Mouse (Mus musculus) hindbrain, postnatal 0 days (tissue): ENCODE measurements around the gene Arhgef19. TPM values are rescaled to one million over a fixed set of nuclear protein-coding genes. Genes with fewer than 3 reads are reported as not detected.
A peak's percentile ranks its signal among the peaks of the same experiment; 100 is the strongest.

Experiments used
- ATAC-seq: fragments of 200-750 bp; cut with Nextera tagmentation; 2 replicates; pipeline ENCODE4 v1.8.0; 2017; ENCODE audit warnings: mild to moderate bottlenecking, moderate TSS enrichment, moderate library complexity
- DNase-seq: peaks from one replicate; pipeline ENCODE4 v3.0.0-alpha.2; 2015; ENCODE audit warnings: low spot score
- H3K27ac ChIP-seq: fragments of 300-500 bp; sonication (generic); 2 replicates; pipeline ENCODE4 v1.5.1; 2014; ENCODE audit warnings: mild to moderate bottlenecking
- H3K27me3 ChIP-seq: fragments of 300-500 bp; sonication (generic); 2 replicates; pipeline ENCODE4 v1.6.1; 2014; ENCODE audit warnings: low read length, mixed read lengths; ENCODE audit not compliant: insufficient read depth
- H3K36me3 ChIP-seq: fragments of 300-500 bp; sonication (generic); 2 replicates; pipeline ENCODE4 v1.6.1; 2014; ENCODE audit warnings: low read length, mixed read lengths; ENCODE audit not compliant: insufficient read depth
- H3K4me1 ChIP-seq: fragments of 300-500 bp; sonication (generic); 2 replicates; pipeline ENCODE4 v1.6.1; 2014; ENCODE audit warnings: antibody characterized with exemption, low read length, mixed read lengths; ENCODE audit not compliant: insufficient read depth
- H3K4me2 ChIP-seq: fragments of 300-500 bp; sonication (generic); 2 replicates; pipeline ENCODE4 v1.6.1; 2014; ENCODE audit warnings: low read depth, mild to moderate bottlenecking, low read length, moderate library complexity, mixed read lengths
- H3K4me3 ChIP-seq: fragments of 300-500 bp; sonication (generic); 2 replicates; pipeline ENCODE4 v1.5.1; 2014; ENCODE audit warnings: low read length
- H3K9ac ChIP-seq: fragments of 300-500 bp; sonication (generic); replicated peaks from 2 replicates; pipeline ENCODE4 v1.6.1; 2014; ENCODE audit warnings: mild to moderate bottlenecking, low read length, moderate library complexity, mixed read lengths
- H3K9me3 ChIP-seq: fragments of 300-500 bp; sonication (generic); 2 replicates; pipeline ENCODE4 v1.6.1; 2016; ENCODE audit warnings: low read length, mixed read lengths
- CTCF ChIP-seq: IDR thresholded peaks from 2 replicates; pipeline ENCODE4 v1.5.1; 2016; ENCODE audit warnings: antibody characterized with exemption, control low read depth, low read depth
- WGBS: fragments of 180-500 bp; shearing (Covaris S2); extraction: QIAGEN DNeasy Blood & Tissue Kit; methylation state at CpG from one replicate; pipeline ENCODE4 v1.1.7; 2014; 5-methylcytosine and 5-hydroxymethylcytosine counted together
- polyA plus RNA-seq: library from polyadenylated mRNA; unstranded; fragments of >200 nt; fragmentation: Nextera tagmentation; extraction: Ambion mirVana; gene quantifications from 2 replicates; pipeline ENCODE4 v1.2.1, GENCODE M21; 2015
- total RNA-seq: library from RNA; depleted of rRNA; stranded (reverse); fragments of >200 nt; gene quantifications from 2 replicates; pipeline ENCODE4 v1.2.3, GENCODE M21; 2014

Gene Arhgef19
- total and polyA plus RNA-seq, 2 experiments from 2014 or later = 1.2 TPM

- ATAC-seq (no peak), DNase-seq (no peak)
- H3K4me1 ChIP-seq = 0 out of 2 replicates have a peak, but pooled peaks cover 4% of the 10 kb centered on the region
- no peak overlapping the region for H3K27ac ChIP-seq
- 17% methylated on average over 20 of the region's 20 CpGs for WGBS
- 0 out of 2 replicates have a peak, but pooled peaks cover 8% of the 10 kb centered on the region for H3K27me3 ChIP-seq
- TF ChIP-seq CTCF = no peak
- no peak overlapping the region for H3K4me3 ChIP-seq
- 0 out of 2 replicates have a peak overlapping the region, but pooled peaks have one; percentile 18 for H3K4me2 ChIP-seq
- no peaks in the 10 kb centered on the region for H3K36me3 ChIP-seq
- no peaks in the 10 kb centered on the region for H3K9me3 ChIP-seq
- no peak overlapping the region for H3K9ac ChIP-seq
Measured at GRCm38 (mm10) chr4:141286860-141287517, 47.7 kb downstream of the Arhgef19 start.

- Histone ChIP-seq H3K4me2 (0 out of 2 replicates have a peak overlapping the region, but pooled peaks have one; percentile 18), H3K36me3 (no peaks in the 10 kb centered on the region), H3K4me1 (0 out of 2 replicates have a peak, but pooled peaks cover 4% of the 10 kb centered on the region), H3K9ac (no peak overlapping the region), H3K9me3 (no peaks in the 10 kb centered on the region), H3K27ac (no peak overlapping the region), H3K4me3 (no peak overlapping the region), H3K27me3 (0 out of 2 replicates have a peak, but pooled peaks cover 8% of the 10 kb centered on the region)
- ATAC-seq = no peak
- DNase-seq = no peak
- 20% methylated on average over 15 of the region's 15 CpGs for WGBS
- no peak for TF ChIP-seq CTCF
Measured at GRCm38 (mm10) chr4:141287518-141288004, 48.3 kb downstream of the Arhgef19 start.

- no peak for TF ChIP-seq CTCF
- no peak overlapping the region for H3K27ac ChIP-seq
- no peak overlapping the region for H3K4me3 ChIP-seq
- H3K9ac ChIP-seq = no peak overlapping the region
- H3K4me1 ChIP-seq = 0 out of 2 replicates have a peak, but pooled peaks cover 4% of the 10 kb centered on the region
- DNase-seq (no peak), ATAC-seq (no peak)
- H3K4me2 ChIP-seq = no peak overlapping the region
- H3K27me3 ChIP-seq = 0 out of 2 replicates have a peak, but pooled peaks cover 8% of the 10 kb centered on the region
- WGBS = 51% methylated on average over 8 of the region's 8 CpGs
- H3K9me3 ChIP-seq = no peaks in the 10 kb centered on the region
- H3K36me3 ChIP-seq = no peaks in the 10 kb centered on the region
Measured at GRCm38 (mm10) chr4:141288152-141288551, 48.9 kb downstream of the Arhgef19 start.

- Histone ChIP-seq H3K27ac (no peak overlapping the region), H3K27me3 (peaks cover 8% of the 10 kb centered on the region; the same call in 1 of the 2 replicates), H3K4me1 (0 out of 2 replicates have a peak, but pooled peaks cover 4% of the 10 kb centered on the region), H3K36me3 (no peaks in the 10 kb centered on the region), H3K4me3 (peak overlapping the region; percentile 34), H3K4me2 (peak overlapping the region; percentile 61), H3K9ac (peak overlapping the region; percentile 26), H3K9me3 (no peaks in the 10 kb centered on the region)
- ATAC-seq = peak; percentile 36; the same call in 1 of the 2 replicates
- TF ChIP-seq CTCF = no peak
- WGBS = 1% methylated on average over 44 of the region's 47 CpGs
- peak; percentile 43 for DNase-seq
Measured at GRCm38 (mm10) chr4:141291571-141292375, 52.5 kb downstream of the Arhgef19 start.

DNA sequence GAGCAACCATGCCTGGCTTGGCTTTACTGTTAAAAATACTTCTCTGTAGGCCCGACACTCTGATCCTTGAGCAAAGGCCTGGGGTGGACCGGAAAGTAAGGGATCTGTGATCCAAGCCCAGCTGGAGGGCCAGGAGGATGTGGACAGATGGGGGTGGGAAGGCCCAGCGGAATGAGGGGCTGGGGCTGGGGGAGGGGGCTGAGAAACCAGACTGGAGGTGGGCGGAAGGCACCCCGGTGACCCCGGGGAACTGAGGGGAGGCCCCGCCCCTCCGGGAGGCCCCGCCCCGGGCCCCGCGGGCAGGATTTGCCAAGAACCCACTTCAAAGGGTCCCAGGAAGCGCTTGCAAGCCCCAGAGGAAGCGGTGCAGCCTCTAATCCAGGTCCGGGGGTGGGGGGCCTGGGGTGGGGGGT is 56.5 kb downstream of the Arhgef19 start:
- ATAC-seq (no peak), DNase-seq (no peak)
- no peak for TF ChIP-seq CTCF
- H3K9me3 ChIP-seq = no peaks in the 10 kb centered on the region
- H3K27ac ChIP-seq = no peak overlapping the region
- WGBS = 5% methylated on average over 12 of the region's 15 CpGs
- H3K9ac ChIP-seq = no peak overlapping the region
- H3K27me3 ChIP-seq = no peaks in the 10 kb centered on the region; the same call in 1 of the 2 replicates
- no peak overlapping the region for H3K4me2 ChIP-seq
- no peak overlapping the region for H3K4me3 ChIP-seq
- H3K36me3 ChIP-seq = no peaks in the 10 kb centered on the region
- 0 out of 2 replicates have a peak, but pooled peaks cover 4% of the 10 kb centered on the region for H3K4me1 ChIP-seq

DNA sequence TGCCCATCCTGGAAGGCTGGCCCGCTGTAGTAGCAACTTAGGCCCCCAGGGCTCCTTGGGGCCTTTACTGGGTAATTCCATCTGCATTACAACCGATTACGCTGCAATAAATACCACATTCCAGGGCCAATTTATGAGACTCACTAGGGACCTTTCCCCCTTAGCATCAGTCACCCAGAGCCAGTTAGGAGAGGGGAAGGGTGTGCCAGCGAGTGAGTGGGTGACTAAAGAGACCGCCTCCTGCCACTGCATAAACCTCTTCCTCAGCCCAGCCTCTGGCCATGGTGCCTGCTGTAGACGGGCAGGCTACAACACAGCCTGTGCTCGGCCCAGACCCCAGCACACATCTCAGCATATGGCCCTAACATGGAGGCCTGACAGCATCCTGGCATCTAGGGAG is 58.6 kb downstream of the Arhgef19 start:
- no peak for ATAC-seq

More for the DNA sequence above, 58.6 kb downstream of the Arhgef19 start:
- no peak overlapping the region for H3K4me3 ChIP-seq
- H3K27me3 ChIP-seq = peaks cover 13% of the 10 kb centered on the region
- H3K9ac ChIP-seq = no peak overlapping the region
- TF ChIP-seq CTCF = no peak
- no peak overlapping the region for H3K27ac ChIP-seq
- no peaks in the 10 kb centered on the region for H3K9me3 ChIP-seq
- H3K36me3 ChIP-seq = no peaks in the 10 kb centered on the region
- WGBS = 76% methylated on average over 7 of the region's 7 CpGs
- H3K4me1 ChIP-seq = 0 out of 2 replicates have a peak, but pooled peaks cover 7% of the 10 kb centered on the region
- no peak overlapping the region for H3K4me2 ChIP-seq
- no peak for DNase-seq
